Mouse (Mus musculus) spleen, postnatal 10 days (tissue): Measurements from ENCODE around the gene Taok3.
"Not testable (repeated sequence)": the region's sequence is repeated elsewhere in the genome, so short reads cannot be mapped to it uniquely, and the experiment has no call there.

Experiments
- DNase-seq, 2 experiments: peaks; one replicate each; pipeline ENCODE4 v3.0.0; 2021 to 2022; ENCODE audit warnings: low spot score in 2 of 2

The Taok3 gene

GRCm38 (mm10) chr5:117293776-117294175 lies 173.8 kb downstream of the Taok3 start:
- not testable (repeated sequence) for DNase-seq

- DNase-seq: no peak
Observed at GRCm38 (mm10) chr5:117295011-117295410, 175.1 kb downstream of the Taok3 start.

- DNase-seq: no peak
Observed at GRCm38 (mm10) chr5:117302899-117303298, 183.0 kb downstream of the Taok3 start.

GRCm38 (mm10) chr5:117303691-117304579 lies 184.0 kb downstream of the Taok3 start:
- no peak for DNase-seq

GRCm38 (mm10) chr5:117304947-117305346 lies 185.0 kb downstream of the Taok3 start:
- DNase-seq: peak; percentile 65 to 87

- DNase-seq: no peak
Observed at GRCm38 (mm10) chr5:117305754-117306153, 185.8 kb downstream of the Taok3 start.

GRCm38 (mm10) chr5:117306826-117307225 lies 186.9 kb downstream of the Taok3 start:
- DNase-seq: no peak

GRCm38 (mm10) chr5:117307699-117308098 lies 187.8 kb downstream of the Taok3 start:
- DNase-seq: peak; percentile 60 to 84

GRCm38 (mm10) chr5:117313420-117313819 lies 193.5 kb downstream of the Taok3 start:
- peak; percentile 19 to 63 for DNase-seq

- DNase-seq: no peak
Observed at GRCm38 (mm10) chr5:117313909-117314308, 194.0 kb downstream of the Taok3 start.

GRCm38 (mm10) chr5:117314587-117315428 lies 194.9 kb downstream of the Taok3 start:
- DNase-seq: no peak

GRCm38 (mm10) chr5:117318741-117319629 lies 199.1 kb downstream of the Taok3 start, which contains the start of gene Vsig10:
Gene Vsig10 (plus strand): TSS chr5:117319083.
- DNase-seq: peak; percentile 47 to 54

- no peak for DNase-seq
Observed at GRCm38 (mm10) chr5:117323751-117324150, 203.8 kb downstream of the Taok3 start.
